8 mouse cellular contexts compared by ENCODE assay signal in the genomic region with DNA sequence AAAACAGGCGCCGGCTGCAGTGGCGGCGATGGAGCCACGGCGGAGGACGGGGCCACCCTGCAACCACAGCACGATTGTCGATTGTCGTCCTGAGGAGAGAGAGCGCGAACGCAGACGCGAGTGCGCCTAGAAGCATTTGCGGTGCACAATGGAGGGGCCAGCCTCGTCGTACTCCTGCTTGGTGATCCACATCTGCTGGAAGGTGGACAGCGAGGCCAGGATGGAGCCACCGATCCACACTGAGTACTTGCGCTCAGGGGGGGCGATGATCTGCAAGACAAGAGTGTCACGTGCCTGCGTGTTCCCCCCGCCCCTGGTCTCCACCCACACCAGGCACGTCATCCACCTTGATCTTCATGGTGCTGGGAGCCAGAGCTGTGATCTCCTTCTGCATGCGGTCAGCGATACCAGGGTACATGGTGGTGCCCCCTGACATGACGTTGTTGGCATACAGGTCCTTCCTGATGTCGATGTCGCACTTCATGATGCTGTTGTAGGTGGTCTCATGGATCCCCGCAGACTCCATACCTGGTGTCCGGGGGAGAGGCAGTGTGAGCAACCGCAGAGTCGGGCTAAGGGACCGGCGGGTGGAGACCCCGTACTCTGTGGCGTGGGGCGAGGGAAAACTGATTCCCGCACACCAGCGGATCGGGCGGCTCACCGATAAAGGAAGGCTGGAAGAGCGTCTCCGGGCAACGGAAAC. TPM values are rescaled to one million over a fixed set of nuclear protein-coding genes. Genes with fewer than 3 reads are reported as not detected.
A peak's percentile ranks its signal among the peaks of the same experiment; 100 is the strongest.
DNase-seq lines count a peak whose midpoint lies in the region; ATAC-seq lines count a peak whose summit lies in the region.

No protein-coding gene starts in this region.

- ATAC-seq in forebrain, embryonic 15.5 days (replicated peaks), result peak; percentile 75
- peak; percentile 76 for ATAC-seq in midbrain, embryonic 14.5 days (ENCODE audit: low FRiP score, low TSS enrichment)

- H3K36me3 ChIP-seq in forebrain, embryonic 15.5 days, result 0 out of 2 replicates have a peak, but pooled peaks cover under 1% of the 10 kb centered on the region
- no peaks in the 10 kb centered on the region for H3K36me3 ChIP-seq in midbrain, embryonic 14.5 days (ENCODE audit: control insufficient read depth, insufficient read depth, low read length)

- under 1% methylated on average over 49 of the region's 49 CpGs for WGBS in forebrain, embryonic 15.5 days
- WGBS in midbrain, embryonic 14.5 days, result under 1% methylated on average over 49 of the region's 49 CpGs

- H3K4me2 ChIP-seq in forebrain, embryonic 15.5 days (replicated peaks), result peak overlapping the region; percentile 87
- peak overlapping the region; percentile 70 for H3K4me2 ChIP-seq in midbrain, embryonic 14.5 days (ENCODE audit: low read length)

- peak overlapping the region; percentile 74 for H3K9ac ChIP-seq in forebrain, embryonic 15.5 days (replicated peaks)
- H3K9ac ChIP-seq in midbrain, embryonic 14.5 days (replicated peaks; ENCODE audit: low read length), result peak overlapping the region; percentile 59

- peak overlapping the region; percentile 50 for H3K4me3 ChIP-seq in forebrain, embryonic 15.5 days
- H3K4me3 ChIP-seq in midbrain, embryonic 14.5 days (replicated peaks; ENCODE audit: low read depth, low read length), result peak overlapping the region; percentile 46

- peak overlapping the region; percentile 62 for H3K27ac ChIP-seq in forebrain, embryonic 15.5 days (replicated peaks)
- H3K27ac ChIP-seq in midbrain, embryonic 14.5 days (replicated peaks; ENCODE audit: low read depth, low read length), result peak overlapping the region; percentile 61

- peaks cover 18% of the 10 kb centered on the region for H3K4me1 ChIP-seq in forebrain, embryonic 15.5 days
- H3K4me1 ChIP-seq in midbrain, embryonic 14.5 days (ENCODE audit: control insufficient read depth, insufficient read depth, low read length), result peaks cover 16% of the 10 kb centered on the region

- H3K9me3 ChIP-seq in forebrain, embryonic 15.5 days, result no peaks in the 10 kb centered on the region
- no peaks in the 10 kb centered on the region for H3K9me3 ChIP-seq in midbrain, embryonic 14.5 days (ENCODE audit: control insufficient read depth, low read length)

- H3K27me3 ChIP-seq in forebrain, embryonic 15.5 days, result peaks cover 52% of the 10 kb centered on the region
- peaks cover 44% of the 10 kb centered on the region for H3K27me3 ChIP-seq in midbrain, embryonic 14.5 days (ENCODE audit: control insufficient read depth, insufficient read depth, low read length)

- peak; percentile 40 for DNase-seq in adrenal gland, postnatal 14 days
- DNase-seq in adrenal gland, adult 2 months, result no peak
- peak; percentile 89 for DNase-seq in cerebellum, adult 11 months
- peak; percentile 76 to 86 for DNase-seq in layer of hippocampus, adult 18-20 months (ENCODE audit: low spot score in 2 of 2)
- peak; percentile 85 for DNase-seq in midbrain, embryonic 14.5 days
- DNase-seq in MN1 (ENCODE audit: low spot score), result no peak
- DNase-seq in thymus, adult 18-20 months, result no peak

RNA-seq across cellular contexts. Expression of a gene that starts 2.5 kb away (rescaled TPM):
- 1.4 and 1.5 TPM in 2 replicates for total RNA-seq in adrenal gland, postnatal 14 days (2021)
- total RNA-seq in adrenal gland, adult 2 months (2021), result under 1 TPM; 0.20 to 0.38 TPM
- polyA plus RNA-seq in adrenal gland, adult 2 months (2012; rRNA removed), result 1.2 and 4.7 TPM in 2 replicates
- 3.8 and 7.0 TPM in 2 replicates for polyA plus RNA-seq in forebrain, embryonic 15.5 days (2015; fragmentation: Nextera tagmentation; extraction: Ambion mirVana)
- total RNA-seq in layer of hippocampus, adult 18-20 months (2021), result 1 to 10 TPM; 5.2 to 7.0 TPM
- polyA plus RNA-seq in midbrain, embryonic 14.5 days (2014; fragmentation: Nextera tagmentation; extraction: Ambion mirVana), result 3.7 and 5.5 TPM in 2 replicates

RNA-seq across cellular contexts. Expression of a gene that starts 32.0 kb away (rescaled TPM):
- total RNA-seq in adrenal gland, postnatal 14 days (2021), result 3.8 and 4.1 TPM in 2 replicates
- total RNA-seq in adrenal gland, adult 2 months (2021), result 1 to 10 TPM; 1.2 to 2.1 TPM
- polyA plus RNA-seq in adrenal gland, adult 2 months (2012; rRNA removed), result 0.70 and 1.3 TPM in 2 replicates
- polyA plus RNA-seq in forebrain, embryonic 15.5 days (2015; fragmentation: Nextera tagmentation; extraction: Ambion mirVana), result 8.2 and 8.3 TPM in 2 replicates
- total RNA-seq in layer of hippocampus, adult 18-20 months (2021), result 10 to 100 TPM; 56.7 to 61.7 TPM
- 4.5 and 4.6 TPM in 2 replicates for polyA plus RNA-seq in midbrain, embryonic 14.5 days (2014; fragmentation: Nextera tagmentation; extraction: Ambion mirVana)

RNA-seq across cellular contexts. Expression of a gene that starts 57.0 kb away (rescaled TPM):
- total RNA-seq in adrenal gland, postnatal 14 days (2021), result 15.3 and 16.5 TPM in 2 replicates
- 10 to 100 TPM; 15.5 to 21.0 TPM for total RNA-seq in adrenal gland, adult 2 months (2021)
- 6.2 and 9.5 TPM in 2 replicates for polyA plus RNA-seq in adrenal gland, adult 2 months (2012; rRNA removed)
- polyA plus RNA-seq in forebrain, embryonic 15.5 days (2015; fragmentation: Nextera tagmentation; extraction: Ambion mirVana), result 31.9 and 33.4 TPM in 2 replicates
- total RNA-seq in layer of hippocampus, adult 18-20 months (2021), result 10 to 100 TPM; 21.9 to 23.8 TPM
- 17.9 and 33.7 TPM in 2 replicates for polyA plus RNA-seq in midbrain, embryonic 14.5 days (2014; fragmentation: Nextera tagmentation; extraction: Ambion mirVana)

Comparison
In these comparisons a context has a peak if more than half of its experiments do, and no peak if none do; other contexts are left out.
1. DNase-seq: peak in adrenal gland, postnatal 14 days (single experiment), cerebellum, adult 11 months (single experiment), layer of hippocampus, adult 18-20 months (2 of 2) and midbrain, embryonic 14.5 days (single experiment); none in adrenal gland, adult 2 months (single experiment), MN1 (single experiment) and thymus, adult 18-20 months (0 of 2).
2. RNA of a gene that starts 32.0 kb away (total RNA-seq): 56.7 to 61.7 TPM in layer of hippocampus, adult 18-20 months; 3.8 to 4.1 TPM in adrenal gland, postnatal 14 days and 1.2 to 2.1 TPM in adrenal gland, adult 2 months; every median in the first group is over 10 times any median in the second.